Mouse (Mus musculus) bone marrow, adult 2 months (tissue): ENCODE data around the gene Haus4.

Source experiments
- CTCF ChIP-seq: fragments of 200-500 bp; IDR thresholded peaks from 2 replicates; pipeline ENCODE4 v1.5.1; 2011; ENCODE audit warnings: low read length, control low read depth; ENCODE audit not compliant: control insufficient read depth, insufficient read depth
- POLR2A ChIP-seq: fragments of 200-500 bp; IDR thresholded peaks from 2 replicates; pipeline ENCODE4 v1.6.1; 2011; ENCODE audit warnings: low read depth, mild to moderate bottlenecking, control low read depth, low read length, borderline replicate concordance; ENCODE audit not compliant: control insufficient read depth

DNA sequence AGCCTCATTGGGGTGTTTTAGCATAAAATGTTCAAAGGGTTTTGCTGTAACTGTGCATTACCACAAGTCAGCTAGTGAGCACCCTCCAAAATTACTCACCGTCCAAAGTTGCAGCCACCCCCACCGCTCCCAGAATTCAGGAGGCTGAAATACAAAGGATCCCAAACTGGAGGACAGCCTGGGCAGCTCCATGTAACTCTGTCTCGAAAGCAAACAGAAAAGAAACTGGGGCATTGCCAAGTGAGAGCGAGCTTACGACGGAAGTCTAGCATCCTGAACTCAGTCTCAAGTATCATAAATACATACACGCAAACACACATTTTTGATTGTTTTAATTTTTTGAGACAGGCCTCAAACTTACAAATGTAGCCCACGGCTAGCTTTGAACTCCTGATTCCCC is 2.9 kb upstream of the Haus4 start:
- no peak for TF ChIP-seq POLR2A
- no peak for TF ChIP-seq CTCF
